Mouse (Mus musculus) heart, postnatal 0 days (tissue): ENCODE results near the gene Mxra7.

Source experiments
- CTCF ChIP-seq: IDR thresholded peaks from 2 replicates; pipeline ENCODE4 v1.5.1; 2016; ENCODE audit warnings: antibody characterized with exemption, control low read depth, low read depth
- EP300 ChIP-seq: IDR thresholded peaks from 2 replicates; pipeline ENCODE4 v1.6.1; 2016; ENCODE audit warnings: antibody characterized with exemption, low read depth

GRCm38 (mm10) chr11:116834954-116835353 is 7.1 kb upstream of the Mxra7 start:
- TF ChIP-seq CTCF (no peak), EP300 (no peak)
